Mouse (Mus musculus) stomach, postnatal 0 days (tissue): ENCODE data around the gene Hist1h2ae.

Experiments used
- CTCF ChIP-seq: IDR thresholded peaks from 2 replicates; pipeline ENCODE4 v1.5.1; 2016; ENCODE audit warnings: antibody characterized with exemption, low read depth, mild to moderate bottlenecking, moderate library complexity
- EP300 ChIP-seq: optimal IDR thresholded peaks from 2 replicates; pipeline ENCODE3; 2016; ENCODE audit warnings: antibody characterized with exemption

- TF ChIP-seq CTCF (no peak), EP300 (no peak)
These were observed 20.3 kb downstream of the Hist1h2ae start for GRCm38 (mm10) chr13:23550761-23551145.
